Mouse (Mus musculus) hindbrain, embryonic 10.5 days (tissue): ENCODE data around the gene Nr2f1. TPM values are rescaled to one million over a fixed set of nuclear protein-coding genes. Genes with fewer than 3 reads are reported as not detected.

ENCODE experiments used
- DNase-seq: peaks from one replicate; pipeline ENCODE4 v3.0.0-alpha.2; 2017; ENCODE audit warnings: low spot score
- H3K27ac ChIP-seq: fragments of 300-500 bp; sonication (generic); 2 replicates; pipeline ENCODE4 v1.5.1; 2016; ENCODE audit warnings: mild to moderate bottlenecking, moderate library complexity
- H3K27me3 ChIP-seq: fragments of 300-500 bp; sonication (generic); 2 replicates; pipeline ENCODE4 v1.6.1; 2016; ENCODE audit warnings: mild to moderate bottlenecking; ENCODE audit not compliant: poor library complexity, insufficient read depth, severe bottlenecking
- H3K36me3 ChIP-seq: fragments of 300-500 bp; sonication (generic); 2 replicates; pipeline ENCODE4 v1.6.1; 2016; ENCODE audit warnings: mild to moderate bottlenecking, moderate library complexity
- H3K4me1 ChIP-seq: fragments of 300-500 bp; sonication (generic); replicated peaks from 2 replicates; pipeline ENCODE4 v1.6.1; 2016; ENCODE audit warnings: mild to moderate bottlenecking
- H3K4me3 ChIP-seq: fragments of 300-500 bp; sonication (generic); 2 replicates; pipeline ENCODE4 v1.5.1; 2016; ENCODE audit warnings: mild to moderate bottlenecking, moderate library complexity
- H3K9me3 ChIP-seq: fragments of 300-500 bp; sonication (generic); 2 replicates; pipeline ENCODE4 v1.6.1; 2016; ENCODE audit warnings: mild to moderate bottlenecking, moderate library complexity
- WGBS: fragments of 180-500 bp; shearing (Covaris S2); methylation state at CpG from one replicate; pipeline ENCODE4 v1.1.7; 2016; 5-methylcytosine and 5-hydroxymethylcytosine counted together
- polyA plus RNA-seq: library from polyadenylated mRNA; unstranded; fragments of >200 nt; fragmentation: Nextera tagmentation; extraction: Ambion mirVana; gene quantifications from 2 replicates; pipeline ENCODE4 v1.2.1, GENCODE M21; 2016

Gene Nr2f1
- polyA plus RNA-seq, 1 experiment from 2014 or later = 69.0 TPM

- Histone ChIP-seq H3K27ac (peak overlapping the region; percentile 79; the same call in 1 of the 2 replicates), H3K4me3 (peak overlapping the region; percentile 45; the same call in 1 of the 2 replicates), H3K36me3 (no peaks in the 10 kb centered on the region), H3K9me3 (no peaks in the 10 kb centered on the region), H3K4me1 (peaks cover 46% of the 10 kb centered on the region), H3K27me3 (peaks cover 93% of the 10 kb centered on the region)
- WGBS = 1% methylated on average over 3 of the region's 3 CpGs
- DNase-seq = no peak
These were observed 26.7 kb downstream of the Nr2f1 start for GRCm38 (mm10) chr13:78172861-78173260.

GRCm38 (mm10) chr13:78171984-78172636 lies 27.4 kb downstream of the Nr2f1 start:
- Histone ChIP-seq H3K4me3 (peak overlapping the region; percentile 45), H3K27me3 (peaks cover 95% of the 10 kb centered on the region), H3K27ac (peak overlapping the region; percentile 79), H3K36me3 (no peaks in the 10 kb centered on the region), H3K9me3 (no peaks in the 10 kb centered on the region), H3K4me1 (peaks cover 49% of the 10 kb centered on the region)
- WGBS = 2% methylated on average over 17 of the region's 17 CpGs
- no peak for DNase-seq

- Histone ChIP-seq H3K36me3 (no peaks in the 10 kb centered on the region), H3K4me1 (peaks cover 57% of the 10 kb centered on the region), H3K27ac (peak overlapping the region; percentile 79), H3K27me3 (peaks cover 96% of the 10 kb centered on the region), H3K9me3 (no peaks in the 10 kb centered on the region), H3K4me3 (peak overlapping the region; percentile 45)
- under 1% methylated on average over 15 of the region's 15 CpGs for WGBS
- DNase-seq = no peak
These were observed 28.2 kb downstream of the Nr2f1 start for GRCm38 (mm10) chr13:78171320-78171719.

GRCm38 (mm10) chr13:78168166-78168565 lies 31.4 kb downstream of the Nr2f1 start:
- H3K27ac ChIP-seq = peak overlapping the region; percentile 97
- no peak overlapping the region for H3K4me3 ChIP-seq
- H3K4me1 ChIP-seq = peaks cover 72% of the 10 kb centered on the region
- WGBS = 21% methylated on average over 4 of the region's 4 CpGs
- DNase-seq = no peak
- H3K36me3 ChIP-seq = no peaks in the 10 kb centered on the region
- no peaks in the 10 kb centered on the region for H3K9me3 ChIP-seq
- peaks cover 87% of the 10 kb centered on the region for H3K27me3 ChIP-seq

GRCm38 (mm10) chr13:78164941-78165340 lies 34.6 kb downstream of the Nr2f1 start:
- Histone ChIP-seq H3K4me1 (peaks cover 76% of the 10 kb centered on the region), H3K27me3 (peaks cover 66% of the 10 kb centered on the region), H3K36me3 (no peaks in the 10 kb centered on the region), H3K9me3 (no peaks in the 10 kb centered on the region), H3K4me3 (peak overlapping the region; percentile 72), H3K27ac (peak overlapping the region; percentile 97)
- no peak for DNase-seq

- H3K9me3 ChIP-seq = no peaks in the 10 kb centered on the region
- H3K4me1 ChIP-seq = peaks cover 65% of the 10 kb centered on the region
- peak overlapping the region; percentile 97 for H3K27ac ChIP-seq
- H3K36me3 ChIP-seq = no peaks in the 10 kb centered on the region
- peak; percentile 90 for DNase-seq
- peak overlapping the region; percentile 72 for H3K4me3 ChIP-seq
- WGBS = under 1% methylated on average over 86 of the region's 86 CpGs
- peaks cover 51% of the 10 kb centered on the region for H3K27me3 ChIP-seq
These were observed 36.2 kb downstream of the Nr2f1 start for GRCm38 (mm10) chr13:78163087-78163958.

GRCm38 (mm10) chr13:78162149-78162548 lies 37.4 kb downstream of the Nr2f1 start:
- H3K36me3 ChIP-seq = no peaks in the 10 kb centered on the region
- peaks cover 55% of the 10 kb centered on the region for H3K4me1 ChIP-seq
- no peaks in the 10 kb centered on the region for H3K9me3 ChIP-seq
- peak overlapping the region; percentile 67 for H3K27ac ChIP-seq
- DNase-seq = peak; percentile 63
- WGBS = 41% methylated on average over 2 of the region's 2 CpGs
- peaks cover 40% of the 10 kb centered on the region for H3K27me3 ChIP-seq
- H3K4me3 ChIP-seq = no peak overlapping the region; the same call in 1 of the 2 replicates

GRCm38 (mm10) chr13:78157465-78157864 lies 42.1 kb downstream of the Nr2f1 start:
- peaks cover 12% of the 10 kb centered on the region; the same call in 1 of the 2 replicates for H3K27me3 ChIP-seq
- H3K9me3 ChIP-seq = no peaks in the 10 kb centered on the region
- WGBS = 88% methylated on average over 5 of the region's 5 CpGs
- H3K27ac ChIP-seq = no peak overlapping the region
- no peak overlapping the region for H3K4me3 ChIP-seq
- H3K36me3 ChIP-seq = no peaks in the 10 kb centered on the region
- H3K4me1 ChIP-seq = peaks cover 20% of the 10 kb centered on the region
- no peak for DNase-seq

Other genes starting within 250 kb of the Nr2f1 start
- gene Pou5f2, start 174.9 kb downstream of the Nr2f1 start, polyA plus RNA-seq = 1.3 and 1.7 TPM in 2 replicates